Mouse (Mus musculus): ENCODE measurements around the gene Zpbp2. TPM values are rescaled to one million over a fixed set of nuclear protein-coding genes. Genes with fewer than 3 reads are reported as not detected.

Gene Zpbp2
- total and polyA plus RNA-seq, 2 experiments, result 0.28 TPM; not detected in 1

- Histone ChIP-seq H3K9ac (ENCODE audit: low read depth, low read length) (no peak overlapping the region), H3K36me3 (ENCODE audit: control insufficient read depth, insufficient read depth, low read length) (no peaks in the 10 kb centered on the region), H3K79me2 (ENCODE audit: control insufficient read depth, insufficient read depth, low read length) (no peaks in the 10 kb centered on the region), H3K27ac (replicated peaks; ENCODE audit: insufficient read depth, low read depth, low read length) (no peak overlapping the region), H3K4me1 (ENCODE audit: control insufficient read depth, insufficient read depth, low read length) (no peaks in the 10 kb centered on the region), H3K27me3 (ENCODE audit: control insufficient read depth, insufficient read depth, low read length) (peaks cover 10% of the 10 kb centered on the region), H3K4me3 (ENCODE audit: insufficient read depth, low read depth, low read length) (no peak overlapping the region)
- no peak for DNase-seq (ENCODE audit: extremely low read depth, low read depth, low spot score)
- TF ChIP-seq CTCF (IDR thresholded peaks at IDR 0.05; ENCODE audit: low read depth, low read length) (no peak), POLR2A (IDR thresholded peaks at IDR 0.05; ENCODE audit: extremely low read depth, insufficient read depth, low read length) (no peak)
- WGBS, result 70% methylated on average over 8 of the region's 8 CpGs
Measured at GRCm38 (mm10) chr11:98542553-98542952, 8.3 kb upstream of the Zpbp2 start.

GRCm38 (mm10) chr11:98543414-98543813 is 7.5 kb upstream of the Zpbp2 start:
- Histone ChIP-seq H3K27me3 (ENCODE audit: control insufficient read depth, insufficient read depth, low read length) (peaks cover 10% of the 10 kb centered on the region), H3K36me3 (ENCODE audit: control insufficient read depth, insufficient read depth, low read length) (no peaks in the 10 kb centered on the region), H3K79me2 (ENCODE audit: control insufficient read depth, insufficient read depth, low read length) (no peaks in the 10 kb centered on the region), H3K27ac (replicated peaks; ENCODE audit: insufficient read depth, low read depth, low read length) (no peak overlapping the region), H3K9ac (ENCODE audit: low read depth, low read length) (no peak overlapping the region), H3K4me3 (ENCODE audit: insufficient read depth, low read depth, low read length) (no peak overlapping the region), H3K4me1 (ENCODE audit: control insufficient read depth, insufficient read depth, low read length) (no peaks in the 10 kb centered on the region)
- DNase-seq (ENCODE audit: extremely low read depth, low read depth, low spot score), result no peak
- TF ChIP-seq POLR2A (IDR thresholded peaks at IDR 0.05; ENCODE audit: extremely low read depth, insufficient read depth, low read length), result no peak
- no peak for TF ChIP-seq CTCF (IDR thresholded peaks at IDR 0.05; ENCODE audit: low read depth, low read length)
- WGBS, result 82% methylated on average over 1 of the region's 1 CpGs

GRCm38 (mm10) chr11:98544890-98545677 is 5.8 kb upstream of the Zpbp2 start:
- Histone ChIP-seq H3K27ac (replicated peaks; ENCODE audit: insufficient read depth, low read depth, low read length) (no peak overlapping the region), H3K79me2 (ENCODE audit: control insufficient read depth, insufficient read depth, low read length) (no peaks in the 10 kb centered on the region), H3K4me1 (ENCODE audit: control insufficient read depth, insufficient read depth, low read length) (no peaks in the 10 kb centered on the region), H3K9ac (ENCODE audit: low read depth, low read length) (no peak overlapping the region; the same call in 1 of the 2 replicates), H3K36me3 (ENCODE audit: control insufficient read depth, insufficient read depth, low read length) (no peaks in the 10 kb centered on the region), H3K27me3 (ENCODE audit: control insufficient read depth, insufficient read depth, low read length) (peaks cover 15% of the 10 kb centered on the region), H3K4me3 (ENCODE audit: insufficient read depth, low read depth, low read length) (peak overlapping the region; percentile 33; the same call in 1 of the 2 replicates)
- no peak for DNase-seq (ENCODE audit: extremely low read depth, low read depth, low spot score)
- TF ChIP-seq POLR2A (IDR thresholded peaks at IDR 0.05; ENCODE audit: extremely low read depth, insufficient read depth, low read length) (no peak), CTCF (IDR thresholded peaks at IDR 0.05; ENCODE audit: low read depth, low read length) (no peak)
- 8% methylated on average over 16 of the region's 16 CpGs for WGBS

GRCm38 (mm10) chr11:98545711-98546231 is 5.1 kb upstream of the Zpbp2 start, which contains the start of gene Ikzf3:
Ikzf3 (minus strand) TSS chr11:98546031.
- peak within 1 kb of the TSS; percentile 60; the same call in 1 of the 2 replicates for H3K9ac ChIP-seq (ENCODE audit: low read depth, low read length)

GRCm38 (mm10) chr11:98546529-98547307 is 4.2 kb upstream of the Zpbp2 start:
- no peaks in the 10 kb centered on the region for H3K36me3 ChIP-seq (ENCODE audit: control insufficient read depth, insufficient read depth, low read length)
- no peaks in the 10 kb centered on the region for H3K79me2 ChIP-seq (ENCODE audit: control insufficient read depth, insufficient read depth, low read length)
- 40% methylated on average over 12 of the region's 12 CpGs for WGBS
- no peak overlapping the region for H3K9ac ChIP-seq (ENCODE audit: low read depth, low read length)
- H3K27ac ChIP-seq (replicated peaks; ENCODE audit: insufficient read depth, low read depth, low read length), result no peak overlapping the region
- H3K27me3 ChIP-seq (ENCODE audit: control insufficient read depth, insufficient read depth, low read length), result peaks cover 16% of the 10 kb centered on the region
- no peak for DNase-seq (ENCODE audit: extremely low read depth, low read depth, low spot score)
- no peak overlapping the region for H3K4me3 ChIP-seq (ENCODE audit: insufficient read depth, low read depth, low read length)
- no peak for TF ChIP-seq CTCF (IDR thresholded peaks at IDR 0.05; ENCODE audit: low read depth, low read length)
- TF ChIP-seq POLR2A (IDR thresholded peaks at IDR 0.05; ENCODE audit: extremely low read depth, insufficient read depth, low read length), result no peak
- peaks cover 3% of the 10 kb centered on the region for H3K4me1 ChIP-seq (ENCODE audit: control insufficient read depth, insufficient read depth, low read length)

More at GRCm38 (mm10) chr11:98545711-98546231, 5.1 kb upstream of the Zpbp2 start, which contains the start of gene Ikzf3:
- Histone ChIP-seq H3K27ac (replicated peaks; ENCODE audit: insufficient read depth, low read depth, low read length) (no peak within 1 kb of the TSS), H3K36me3 (ENCODE audit: control insufficient read depth, insufficient read depth, low read length) (no peaks in the 10 kb centered on the region), H3K27me3 (ENCODE audit: control insufficient read depth, insufficient read depth, low read length) (peaks cover 16% of the 10 kb centered on the region), H3K4me1 (ENCODE audit: control insufficient read depth, insufficient read depth, low read length) (peaks cover 3% of the 10 kb centered on the region), H3K4me3 (ENCODE audit: insufficient read depth, low read depth, low read length) (peak within 1 kb of the TSS; percentile 33; the same call in 1 of the 2 replicates), H3K79me2 (ENCODE audit: control insufficient read depth, insufficient read depth, low read length) (no peaks in the 10 kb centered on the region)
- 3% methylated on average over 58 of the region's 58 CpGs for WGBS
- no peak for DNase-seq (ENCODE audit: extremely low read depth, low read depth, low spot score)
- no peak for TF ChIP-seq POLR2A (IDR thresholded peaks at IDR 0.05; ENCODE audit: extremely low read depth, insufficient read depth, low read length)
- no peak for TF ChIP-seq CTCF (IDR thresholded peaks at IDR 0.05; ENCODE audit: low read depth, low read length)

All from liver, adult 2 months (tissue).